Mouse (Mus musculus): ENCODE results near the gene Ephb1. TPM values are rescaled to one million over a fixed set of nuclear protein-coding genes. Genes with fewer than 3 reads are reported as not detected.

Ephb1 gene
- polyA plus RNA-seq, 1 experiment from 2014 or later, result 1.6 TPM

DNA sequence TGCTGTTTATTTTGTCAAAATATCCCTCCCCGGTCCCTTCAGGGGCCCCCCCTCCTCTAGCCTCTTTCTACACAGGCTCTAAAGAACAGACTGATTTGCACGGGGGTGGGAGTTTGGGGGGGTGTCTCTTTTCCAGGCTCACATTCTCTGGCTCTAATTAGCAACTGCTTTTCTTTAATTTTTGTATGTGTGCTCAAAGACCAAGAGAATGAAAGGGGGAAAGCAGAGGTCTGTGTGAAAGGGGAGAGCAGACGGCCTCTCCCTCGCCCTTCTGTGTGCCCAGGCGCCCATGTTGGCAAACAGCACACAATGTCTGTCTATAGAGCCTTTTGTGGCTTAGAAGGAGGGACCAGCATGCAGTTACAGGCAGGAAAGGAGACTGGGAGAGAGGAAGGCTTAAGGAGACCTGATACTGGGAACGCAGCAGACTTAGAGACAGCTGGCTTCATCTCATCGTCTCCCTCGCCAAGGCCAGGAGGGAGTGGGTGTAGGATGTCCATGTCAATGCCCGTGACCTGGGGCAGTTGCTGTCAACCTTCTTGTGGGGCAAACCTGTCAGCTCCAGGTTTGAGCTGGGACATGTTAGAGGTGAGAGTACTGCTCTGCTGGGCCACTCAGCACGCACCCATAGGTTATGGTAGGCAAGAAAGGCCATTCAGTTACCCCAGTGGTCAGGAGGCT, 172.5 kb downstream of the Ephb1 start:
- no peaks in the 10 kb centered on the region for H3K4me1 ChIP-seq (ENCODE audit: control insufficient read depth, insufficient read depth, low read length)
- H3K9ac ChIP-seq (ENCODE audit: low read length), result no peak overlapping the region
- no peak overlapping the region for H3K27ac ChIP-seq (replicated peaks; ENCODE audit: low read depth, low read length)
- no peak overlapping the region for H3K4me2 ChIP-seq (ENCODE audit: low read depth, severe bottlenecking)
- 85% methylated on average over 10 of the region's 10 CpGs for WGBS
- no peak for ATAC-seq (ENCODE audit: insufficient number of reproducible peaks, low FRiP score, low TSS enrichment, low read depth)
- no peaks in the 10 kb centered on the region for H3K9me3 ChIP-seq (ENCODE audit: control insufficient read depth, low read length)
- DNase-seq (ENCODE audit: low spot score), result no peak
- H3K4me3 ChIP-seq (ENCODE audit: low read depth, low read length), result no peak overlapping the region
- H3K27me3 ChIP-seq (ENCODE audit: control insufficient read depth, insufficient read depth, low read length), result no peaks in the 10 kb centered on the region
- no peaks in the 10 kb centered on the region for H3K36me3 ChIP-seq (ENCODE audit: control insufficient read depth, insufficient read depth, low read length)

DNA sequence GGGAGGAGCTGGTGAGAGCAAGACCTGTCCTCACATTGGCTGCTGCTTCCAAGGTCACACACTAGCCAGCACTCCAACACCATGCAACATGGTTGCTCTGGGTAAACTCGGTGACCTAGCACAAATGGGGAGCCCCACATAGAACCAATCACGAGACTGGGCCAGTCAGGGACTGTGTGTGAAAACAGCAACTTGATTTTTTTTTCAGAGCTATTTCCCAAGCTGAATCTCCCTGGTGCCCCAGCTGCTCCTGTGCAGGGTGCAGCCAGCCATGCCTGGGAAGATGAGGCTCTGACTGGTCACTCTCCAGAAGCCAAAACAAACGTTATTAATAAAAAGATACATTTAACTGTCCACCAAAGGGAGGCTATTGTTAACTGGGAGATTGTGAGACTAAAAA, 173.2 kb downstream of the Ephb1 start:
- H3K4me2 ChIP-seq (ENCODE audit: low read depth, severe bottlenecking), result no peak overlapping the region
- H3K27ac ChIP-seq (replicated peaks; ENCODE audit: low read depth, low read length), result no peak overlapping the region
- no peak overlapping the region for H3K4me3 ChIP-seq (ENCODE audit: low read depth, low read length)
- WGBS, result 70% methylated on average over 3 of the region's 3 CpGs
- no peaks in the 10 kb centered on the region for H3K27me3 ChIP-seq (ENCODE audit: control insufficient read depth, insufficient read depth, low read length)
- no peaks in the 10 kb centered on the region for H3K36me3 ChIP-seq (ENCODE audit: control insufficient read depth, insufficient read depth, low read length)
- H3K9me3 ChIP-seq (ENCODE audit: control insufficient read depth, low read length), result no peaks in the 10 kb centered on the region
- DNase-seq (ENCODE audit: low spot score) (no peak), ATAC-seq (ENCODE audit: insufficient number of reproducible peaks, low FRiP score, low TSS enrichment, low read depth) (no peak)
- no peak overlapping the region for H3K9ac ChIP-seq (ENCODE audit: low read length)
- H3K4me1 ChIP-seq (ENCODE audit: control insufficient read depth, insufficient read depth, low read length), result no peaks in the 10 kb centered on the region

DNA sequence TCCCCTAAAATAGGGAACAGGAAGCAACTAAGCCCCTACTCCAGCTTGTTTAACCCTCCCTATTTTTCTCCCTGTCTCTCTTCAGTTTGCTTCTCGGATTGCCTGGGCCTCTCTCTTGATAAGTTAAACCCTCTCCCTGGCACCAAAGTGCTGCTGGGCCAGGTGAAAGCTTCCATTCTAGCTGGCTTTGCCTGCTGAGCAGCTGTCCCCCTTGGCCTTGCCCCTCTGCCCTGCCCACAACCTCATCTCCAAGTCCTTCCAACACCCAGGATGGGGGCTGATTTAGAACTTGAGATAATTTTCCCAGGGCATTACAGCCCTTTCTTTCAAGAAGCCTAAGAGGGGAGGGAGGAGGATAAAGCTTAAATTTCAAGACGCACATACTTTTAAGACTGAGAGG, 174.0 kb downstream of the Ephb1 start:
- 74% methylated on average over 2 of the region's 2 CpGs for WGBS
- Histone ChIP-seq H3K27ac (replicated peaks; ENCODE audit: low read depth, low read length) (no peak overlapping the region), H3K9me3 (ENCODE audit: control insufficient read depth, low read length) (no peaks in the 10 kb centered on the region), H3K4me3 (ENCODE audit: low read depth, low read length) (no peak overlapping the region), H3K27me3 (ENCODE audit: control insufficient read depth, insufficient read depth, low read length) (no peaks in the 10 kb centered on the region), H3K4me2 (ENCODE audit: low read depth, severe bottlenecking) (no peak overlapping the region), H3K9ac (ENCODE audit: low read length) (no peak overlapping the region), H3K4me1 (ENCODE audit: control insufficient read depth, insufficient read depth, low read length) (no peaks in the 10 kb centered on the region), H3K36me3 (ENCODE audit: control insufficient read depth, insufficient read depth, low read length) (no peaks in the 10 kb centered on the region)
- ATAC-seq (ENCODE audit: insufficient number of reproducible peaks, low FRiP score, low TSS enrichment, low read depth), result no peak
- no peak for DNase-seq (ENCODE audit: low spot score)

DNA sequence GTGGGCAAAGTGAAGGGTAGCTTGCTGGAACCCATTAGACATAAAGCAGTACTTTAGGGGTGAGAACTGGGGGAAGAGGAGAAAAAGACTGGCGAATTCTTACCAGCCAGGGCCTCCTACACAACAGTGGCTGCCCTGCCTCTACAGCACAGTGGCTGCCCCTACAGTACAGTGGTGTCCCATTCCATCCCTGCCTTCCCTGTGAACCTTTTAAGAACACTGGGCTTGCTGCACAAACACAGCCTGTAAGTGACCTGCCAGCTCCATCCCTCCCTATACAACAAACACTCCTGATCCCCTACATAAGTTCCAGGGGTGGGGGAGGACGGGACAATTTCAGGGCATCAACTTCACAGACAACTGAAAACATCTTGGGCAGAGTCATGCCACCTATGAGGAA, 174.4 kb downstream of the Ephb1 start:
- H3K9ac ChIP-seq (ENCODE audit: low read length), result no peak overlapping the region
- no peak overlapping the region for H3K4me3 ChIP-seq (ENCODE audit: low read depth, low read length)
- no peak for ATAC-seq (ENCODE audit: insufficient number of reproducible peaks, low FRiP score, low TSS enrichment, low read depth)
- WGBS, result 73% methylated on average over 2 of the region's 2 CpGs
- no peaks in the 10 kb centered on the region for H3K36me3 ChIP-seq (ENCODE audit: control insufficient read depth, insufficient read depth, low read length)
- no peak overlapping the region for H3K4me2 ChIP-seq (ENCODE audit: low read depth, severe bottlenecking)
- no peak for DNase-seq (ENCODE audit: low spot score)
- no peaks in the 10 kb centered on the region for H3K4me1 ChIP-seq (ENCODE audit: control insufficient read depth, insufficient read depth, low read length)
- H3K9me3 ChIP-seq (ENCODE audit: control insufficient read depth, low read length), result no peaks in the 10 kb centered on the region
- no peak overlapping the region for H3K27ac ChIP-seq (replicated peaks; ENCODE audit: low read depth, low read length)
- H3K27me3 ChIP-seq (ENCODE audit: control insufficient read depth, insufficient read depth, low read length), result no peaks in the 10 kb centered on the region

DNA sequence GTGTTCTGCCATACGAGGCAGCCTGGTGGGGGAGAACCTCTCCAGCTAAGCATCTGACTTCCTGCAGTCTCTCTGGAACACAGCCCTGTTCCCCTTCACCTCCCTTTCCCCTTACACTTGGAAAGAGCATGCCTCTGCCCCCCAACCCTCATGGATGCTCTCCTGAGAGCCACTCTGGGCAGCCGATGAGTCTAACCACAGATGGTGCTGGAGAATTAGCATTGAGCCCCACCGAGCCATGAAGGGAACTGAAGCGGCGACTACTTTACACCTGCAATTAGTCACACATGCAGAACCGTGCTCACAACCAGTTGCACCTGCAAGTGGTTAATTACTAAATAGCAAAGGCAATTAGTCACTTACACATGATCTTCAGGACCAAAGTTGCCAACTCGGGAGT, 184.8 kb downstream of the Ephb1 start:
- Histone ChIP-seq H3K9ac (ENCODE audit: low read length) (no peak overlapping the region), H3K9me3 (ENCODE audit: control insufficient read depth, low read length) (no peaks in the 10 kb centered on the region), H3K4me3 (ENCODE audit: low read depth, low read length) (no peak overlapping the region), H3K4me2 (ENCODE audit: low read depth, severe bottlenecking) (no peak overlapping the region), H3K27me3 (ENCODE audit: control insufficient read depth, insufficient read depth, low read length) (no peaks in the 10 kb centered on the region), H3K27ac (replicated peaks; ENCODE audit: low read depth, low read length) (no peak overlapping the region), H3K36me3 (ENCODE audit: control insufficient read depth, insufficient read depth, low read length) (no peaks in the 10 kb centered on the region), H3K4me1 (ENCODE audit: control insufficient read depth, insufficient read depth, low read length) (no peaks in the 10 kb centered on the region)
- 58% methylated on average over 7 of the region's 7 CpGs for WGBS
- DNase-seq (ENCODE audit: low spot score) (no peak), ATAC-seq (ENCODE audit: insufficient number of reproducible peaks, low FRiP score, low TSS enrichment, low read depth) (no peak)

DNA sequence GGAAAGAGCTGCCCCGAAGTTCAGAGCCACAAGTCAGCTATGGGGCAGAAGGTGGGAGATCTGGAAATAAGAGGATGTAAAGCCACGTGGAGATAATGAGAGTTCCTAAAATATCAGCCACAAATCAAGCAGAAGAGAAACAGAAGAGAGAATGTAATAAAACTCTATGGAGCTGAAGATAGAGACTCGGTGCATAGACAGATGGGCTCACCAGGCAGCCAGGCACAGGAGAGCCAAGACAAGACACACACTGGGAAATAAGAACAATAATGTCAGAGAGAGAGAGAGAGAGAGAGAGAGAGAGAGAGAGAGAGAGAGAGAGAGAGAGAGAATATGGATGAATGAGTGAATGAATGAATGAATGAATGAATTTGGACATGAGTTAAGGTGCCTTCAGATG, 198.6 kb downstream of the Ephb1 start:
- no peak overlapping the region for H3K9ac ChIP-seq (ENCODE audit: low read length)
- WGBS, result 71% methylated on average over 3 of the region's 3 CpGs
- no peak for DNase-seq (ENCODE audit: low spot score)
- H3K9me3 ChIP-seq (ENCODE audit: control insufficient read depth, low read length), result no peaks in the 10 kb centered on the region
- no peaks in the 10 kb centered on the region for H3K36me3 ChIP-seq (ENCODE audit: control insufficient read depth, insufficient read depth, low read length)
- no peak overlapping the region for H3K4me2 ChIP-seq (ENCODE audit: low read depth, severe bottlenecking)
- no peaks in the 10 kb centered on the region for H3K4me1 ChIP-seq (ENCODE audit: control insufficient read depth, insufficient read depth, low read length)
- H3K4me3 ChIP-seq (ENCODE audit: low read depth, low read length), result no peak overlapping the region
- no peaks in the 10 kb centered on the region for H3K27me3 ChIP-seq (ENCODE audit: control insufficient read depth, insufficient read depth, low read length)
- no peak for ATAC-seq (ENCODE audit: insufficient number of reproducible peaks, low FRiP score, low TSS enrichment, low read depth)
- H3K27ac ChIP-seq (replicated peaks; ENCODE audit: low read depth, low read length), result no peak overlapping the region

DNA sequence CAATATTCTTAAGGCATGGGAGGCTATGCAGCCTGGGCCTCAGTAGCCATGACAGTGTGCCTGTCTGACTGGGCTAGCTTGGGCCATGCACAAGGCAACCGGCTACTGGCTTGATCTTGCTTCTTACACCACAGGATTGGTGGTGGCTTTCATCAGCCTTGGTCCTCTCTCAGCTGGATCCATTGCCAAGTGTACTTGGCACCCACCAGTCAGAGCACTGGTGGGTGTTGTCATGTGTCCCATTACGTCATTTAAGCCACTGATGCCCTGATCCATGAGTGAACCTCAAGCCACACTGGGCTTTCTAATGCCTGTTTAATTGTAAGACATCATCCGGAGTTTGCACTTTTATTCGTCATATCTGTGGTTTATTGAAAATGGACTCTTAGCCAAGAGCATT, 215.3 kb downstream of the Ephb1 start:
- Histone ChIP-seq H3K27me3 (ENCODE audit: control insufficient read depth, insufficient read depth, low read length) (no peaks in the 10 kb centered on the region), H3K4me2 (ENCODE audit: low read depth, severe bottlenecking) (no peak overlapping the region), H3K9me3 (ENCODE audit: control insufficient read depth, low read length) (no peaks in the 10 kb centered on the region), H3K36me3 (ENCODE audit: control insufficient read depth, insufficient read depth, low read length) (no peaks in the 10 kb centered on the region), H3K9ac (ENCODE audit: low read length) (no peak overlapping the region), H3K4me3 (ENCODE audit: low read depth, low read length) (no peak overlapping the region), H3K4me1 (ENCODE audit: control insufficient read depth, insufficient read depth, low read length) (no peaks in the 10 kb centered on the region), H3K27ac (replicated peaks; ENCODE audit: low read depth, low read length) (no peak overlapping the region)
- ATAC-seq (ENCODE audit: insufficient number of reproducible peaks, low FRiP score, low TSS enrichment, low read depth) (no peak), DNase-seq (ENCODE audit: low spot score) (no peak)
- 87% methylated on average over 4 of the region's 4 CpGs for WGBS

DNA sequence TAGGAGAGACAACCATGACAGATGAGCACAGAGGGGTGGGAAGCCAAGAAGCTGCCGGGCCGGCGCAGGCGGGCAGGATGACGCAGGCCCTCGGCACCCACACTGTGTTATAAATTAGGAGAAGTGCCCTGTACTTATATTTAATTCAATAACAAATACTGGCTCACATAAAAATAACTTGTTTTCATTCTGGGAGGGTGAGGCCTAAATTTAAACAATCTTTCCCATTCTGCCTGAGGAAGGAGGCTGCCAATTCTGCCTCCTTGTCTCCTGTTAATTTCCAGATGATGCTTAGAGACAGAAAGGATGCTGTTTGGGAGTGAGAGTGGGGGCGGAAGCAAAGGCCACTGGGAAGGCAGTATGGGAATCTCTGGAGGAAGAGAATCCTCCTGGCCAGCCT, 215.8 kb downstream of the Ephb1 start:
- H3K4me1 ChIP-seq (ENCODE audit: control insufficient read depth, insufficient read depth, low read length), result no peaks in the 10 kb centered on the region
- no peak for DNase-seq (ENCODE audit: low spot score)
- no peak overlapping the region for H3K27ac ChIP-seq (replicated peaks; ENCODE audit: low read depth, low read length)
- H3K36me3 ChIP-seq (ENCODE audit: control insufficient read depth, insufficient read depth, low read length), result no peaks in the 10 kb centered on the region
- ATAC-seq (ENCODE audit: insufficient number of reproducible peaks, low FRiP score, low TSS enrichment, low read depth), result no peak
- H3K4me2 ChIP-seq (ENCODE audit: low read depth, severe bottlenecking), result no peak overlapping the region
- 80% methylated on average over 7 of the region's 7 CpGs for WGBS
- no peak overlapping the region for H3K4me3 ChIP-seq (ENCODE audit: low read depth, low read length)
- no peaks in the 10 kb centered on the region for H3K9me3 ChIP-seq (ENCODE audit: control insufficient read depth, low read length)
- no peaks in the 10 kb centered on the region for H3K27me3 ChIP-seq (ENCODE audit: control insufficient read depth, insufficient read depth, low read length)
- no peak overlapping the region for H3K9ac ChIP-seq (ENCODE audit: low read length)

DNA sequence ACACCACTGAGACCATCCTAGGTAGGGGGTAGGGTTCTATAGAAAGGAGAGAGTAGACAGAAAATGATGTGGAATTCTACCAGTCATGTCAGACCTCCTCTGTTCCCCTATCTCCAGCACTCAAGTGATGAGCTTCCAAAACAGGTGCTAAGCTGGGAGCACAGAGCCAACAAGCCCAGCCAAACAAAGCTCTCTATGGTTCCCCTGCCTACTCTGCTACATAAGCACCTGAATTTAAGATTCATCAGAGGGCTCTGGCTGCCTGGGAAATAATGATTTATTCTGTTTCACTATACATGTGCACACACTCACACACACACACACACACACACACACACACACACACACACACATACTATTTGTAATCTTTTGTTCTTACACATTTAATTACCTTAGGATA, 216.3 kb downstream of the Ephb1 start:
- ATAC-seq (ENCODE audit: insufficient number of reproducible peaks, low FRiP score, low TSS enrichment, low read depth) (no peak), DNase-seq (ENCODE audit: low spot score) (no peak)
- H3K9me3 ChIP-seq (ENCODE audit: control insufficient read depth, low read length), result no peaks in the 10 kb centered on the region
- no peak overlapping the region for H3K4me3 ChIP-seq (ENCODE audit: low read depth, low read length)
- no peak overlapping the region for H3K27ac ChIP-seq (replicated peaks; ENCODE audit: low read depth, low read length)
- H3K9ac ChIP-seq (ENCODE audit: low read length), result no peak overlapping the region
- no peaks in the 10 kb centered on the region for H3K4me1 ChIP-seq (ENCODE audit: control insufficient read depth, insufficient read depth, low read length)
- no peaks in the 10 kb centered on the region for H3K36me3 ChIP-seq (ENCODE audit: control insufficient read depth, insufficient read depth, low read length)
- H3K27me3 ChIP-seq (ENCODE audit: control insufficient read depth, insufficient read depth, low read length), result no peaks in the 10 kb centered on the region
- H3K4me2 ChIP-seq (ENCODE audit: low read depth, severe bottlenecking), result no peak overlapping the region
